Mouse (Mus musculus) hindbrain, postnatal 0 days (tissue): ENCODE measurements around the gene Aagab. TPM values are rescaled to one million over a fixed set of nuclear protein-coding genes. Genes with fewer than 3 reads are reported as not detected.

Experiments used
- ATAC-seq: fragments of 200-750 bp; cut with Nextera tagmentation; 2 replicates; pipeline ENCODE4 v1.8.0; 2017; ENCODE audit warnings: mild to moderate bottlenecking, moderate TSS enrichment, moderate library complexity
- DNase-seq: peaks from one replicate; pipeline ENCODE4 v3.0.0-alpha.2; 2015; ENCODE audit warnings: low spot score
- H3K27ac ChIP-seq: fragments of 300-500 bp; sonication (generic); 2 replicates; pipeline ENCODE4 v1.5.1; 2014; ENCODE audit warnings: mild to moderate bottlenecking
- H3K27me3 ChIP-seq: fragments of 300-500 bp; sonication (generic); 2 replicates; pipeline ENCODE4 v1.6.1; 2014; ENCODE audit warnings: low read length, mixed read lengths; ENCODE audit not compliant: insufficient read depth
- H3K36me3 ChIP-seq: fragments of 300-500 bp; sonication (generic); 2 replicates; pipeline ENCODE4 v1.6.1; 2014; ENCODE audit warnings: low read length, mixed read lengths; ENCODE audit not compliant: insufficient read depth
- H3K4me1 ChIP-seq: fragments of 300-500 bp; sonication (generic); 2 replicates; pipeline ENCODE4 v1.6.1; 2014; ENCODE audit warnings: antibody characterized with exemption, low read length, mixed read lengths; ENCODE audit not compliant: insufficient read depth
- H3K4me2 ChIP-seq: fragments of 300-500 bp; sonication (generic); 2 replicates; pipeline ENCODE4 v1.6.1; 2014; ENCODE audit warnings: low read depth, mild to moderate bottlenecking, low read length, moderate library complexity, mixed read lengths
- H3K4me3 ChIP-seq: fragments of 300-500 bp; sonication (generic); 2 replicates; pipeline ENCODE4 v1.5.1; 2014; ENCODE audit warnings: low read length
- H3K9ac ChIP-seq: fragments of 300-500 bp; sonication (generic); replicated peaks from 2 replicates; pipeline ENCODE4 v1.6.1; 2014; ENCODE audit warnings: mild to moderate bottlenecking, low read length, moderate library complexity, mixed read lengths
- H3K9me3 ChIP-seq: fragments of 300-500 bp; sonication (generic); 2 replicates; pipeline ENCODE4 v1.6.1; 2016; ENCODE audit warnings: low read length, mixed read lengths
- CTCF ChIP-seq: IDR thresholded peaks from 2 replicates; pipeline ENCODE4 v1.5.1; 2016; ENCODE audit warnings: antibody characterized with exemption, control low read depth, low read depth
- WGBS: fragments of 180-500 bp; shearing (Covaris S2); extraction: QIAGEN DNeasy Blood & Tissue Kit; methylation state at CpG from one replicate; pipeline ENCODE4 v1.1.7; 2014; 5-methylcytosine and 5-hydroxymethylcytosine counted together
- polyA plus RNA-seq: library from polyadenylated mRNA; unstranded; fragments of >200 nt; fragmentation: Nextera tagmentation; extraction: Ambion mirVana; gene quantifications from 2 replicates; pipeline ENCODE4 v1.2.1, GENCODE M21; 2015
- total RNA-seq: library from RNA; depleted of rRNA; stranded (reverse); fragments of >200 nt; gene quantifications from 2 replicates; pipeline ENCODE4 v1.2.3, GENCODE M21; 2014

The Aagab gene
- total and polyA plus RNA-seq, 2 experiments from 2014 or later: 30.9 to 51.9 TPM

- Histone ChIP-seq H3K4me1 (no peaks in the 10 kb centered on the region), H3K4me2 (no peak overlapping the region), H3K9ac (no peak overlapping the region), H3K4me3 (no peak overlapping the region), H3K36me3 (no peaks in the 10 kb centered on the region), H3K9me3 (no peaks in the 10 kb centered on the region), H3K27ac (no peak overlapping the region), H3K27me3 (no peaks in the 10 kb centered on the region)
- TF ChIP-seq CTCF: no peak
- no peak for ATAC-seq
- DNase-seq: no peak
- 87% methylated on average over 4 of the region's 4 CpGs for WGBS
Observed at GRCm38 (mm10) chr9:63581778-63582177, 20.7 kb upstream of the Aagab start.

- Histone ChIP-seq H3K27me3 (no peaks in the 10 kb centered on the region), H3K9me3 (0 out of 2 replicates have a peak, but pooled peaks cover 2% of the 10 kb centered on the region), H3K4me1 (no peaks in the 10 kb centered on the region), H3K9ac (no peak overlapping the region), H3K27ac (no peak overlapping the region), H3K4me2 (no peak overlapping the region), H3K36me3 (no peaks in the 10 kb centered on the region), H3K4me3 (no peak overlapping the region)
- ATAC-seq (no peak), DNase-seq (no peak)
- 91% methylated on average over 6 of the region's 6 CpGs for WGBS
- no peak for TF ChIP-seq CTCF
Observed at GRCm38 (mm10) chr9:63585251-63585650, 17.2 kb upstream of the Aagab start.

GRCm38 (mm10) chr9:63589209-63589608 lies 13.3 kb upstream of the Aagab start:
- Histone ChIP-seq H3K9me3 (0 out of 2 replicates have a peak, but pooled peaks cover 2% of the 10 kb centered on the region), H3K4me1 (no peaks in the 10 kb centered on the region), H3K4me2 (no peak overlapping the region), H3K27ac (no peak overlapping the region), H3K36me3 (no peaks in the 10 kb centered on the region), H3K9ac (no peak overlapping the region), H3K4me3 (no peak overlapping the region), H3K27me3 (no peaks in the 10 kb centered on the region)
- 83% methylated on average over 6 of the region's 6 CpGs for WGBS
- ATAC-seq: no peak
- DNase-seq: no peak
- no peak for TF ChIP-seq CTCF

- DNase-seq: no peak
Observed at GRCm38 (mm10) chr9:63590592-63590991, 11.9 kb upstream of the Aagab start.

GRCm38 (mm10) chr9:63591661-63592256 lies 10.7 kb upstream of the Aagab start:
- Histone ChIP-seq H3K27ac (no peak overlapping the region), H3K9ac (no peak overlapping the region), H3K4me2 (no peak overlapping the region), H3K27me3 (no peaks in the 10 kb centered on the region), H3K4me1 (no peaks in the 10 kb centered on the region), H3K36me3 (no peaks in the 10 kb centered on the region), H3K9me3 (0 out of 2 replicates have a peak, but pooled peaks cover 2% of the 10 kb centered on the region), H3K4me3 (no peak overlapping the region)
- 94% methylated on average over 8 of the region's 8 CpGs for whole genome bisulfite sequencing
- DNase-seq (no peak), ATAC-seq (no peak)
- TF ChIP-seq CTCF: no peak

More at GRCm38 (mm10) chr9:63590592-63590991, 11.9 kb upstream of the Aagab start:
- TF ChIP-seq CTCF: no peak
- Histone ChIP-seq H3K4me1 (no peaks in the 10 kb centered on the region), H3K9me3 (0 out of 2 replicates have a peak, but pooled peaks cover 2% of the 10 kb centered on the region), H3K27ac (no peak overlapping the region), H3K4me2 (no peak overlapping the region), H3K4me3 (no peak overlapping the region), H3K36me3 (no peaks in the 10 kb centered on the region), H3K9ac (no peak overlapping the region), H3K27me3 (no peaks in the 10 kb centered on the region)
- WGBS: 97% methylated on average over 4 of the region's 4 CpGs
- ATAC-seq: no peak

- Histone ChIP-seq H3K9ac (no peak overlapping the region), H3K27ac (no peak overlapping the region), H3K4me1 (no peaks in the 10 kb centered on the region), H3K9me3 (no peaks in the 10 kb centered on the region), H3K4me2 (no peak overlapping the region), H3K4me3 (no peak overlapping the region), H3K36me3 (no peaks in the 10 kb centered on the region), H3K27me3 (no peaks in the 10 kb centered on the region)
- no peak for DNase-seq
- WGBS: 100% methylated on average over 1 of the region's 1 CpGs
- no peak for ATAC-seq
- TF ChIP-seq CTCF: no peak
Observed at GRCm38 (mm10) chr9:63595032-63595431, 7.4 kb upstream of the Aagab start.

- Histone ChIP-seq H3K36me3 (no peaks in the 10 kb centered on the region), H3K4me1 (no peaks in the 10 kb centered on the region), H3K27ac (no peak overlapping the region), H3K4me3 (no peak overlapping the region), H3K9me3 (no peaks in the 10 kb centered on the region), H3K9ac (no peak overlapping the region), H3K27me3 (no peaks in the 10 kb centered on the region), H3K4me2 (no peak overlapping the region)
- no peak for TF ChIP-seq CTCF
- no peak for ATAC-seq
- 78% methylated on average over 8 of the region's 8 CpGs for WGBS
- DNase-seq: no peak
Observed at GRCm38 (mm10) chr9:63595652-63596051, 6.8 kb upstream of the Aagab start.
